Mouse (Mus musculus): ENCODE data around the gene Frat2.

Gene Frat2

DNA sequence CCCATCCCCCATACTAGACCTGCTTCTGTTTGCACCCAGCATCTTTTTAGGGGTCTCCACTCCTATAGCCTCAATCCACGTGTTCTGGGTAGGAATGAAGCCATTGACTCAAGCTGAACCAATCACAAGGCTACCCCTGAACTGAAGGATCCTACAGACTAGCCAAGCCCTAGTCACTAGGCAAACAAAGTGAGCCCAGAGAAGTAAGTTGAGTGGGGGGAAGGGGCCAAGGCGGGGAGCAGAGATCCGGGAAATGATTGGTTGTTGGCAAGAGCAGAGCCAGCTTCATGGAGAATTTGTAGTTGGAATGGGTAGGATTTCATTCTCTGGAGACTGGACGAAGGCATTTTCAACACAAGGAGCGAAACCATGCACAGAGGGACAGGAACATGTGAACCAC, 31.0 kb downstream of the Frat2 start:
- DNase-seq: no peak

DNA sequence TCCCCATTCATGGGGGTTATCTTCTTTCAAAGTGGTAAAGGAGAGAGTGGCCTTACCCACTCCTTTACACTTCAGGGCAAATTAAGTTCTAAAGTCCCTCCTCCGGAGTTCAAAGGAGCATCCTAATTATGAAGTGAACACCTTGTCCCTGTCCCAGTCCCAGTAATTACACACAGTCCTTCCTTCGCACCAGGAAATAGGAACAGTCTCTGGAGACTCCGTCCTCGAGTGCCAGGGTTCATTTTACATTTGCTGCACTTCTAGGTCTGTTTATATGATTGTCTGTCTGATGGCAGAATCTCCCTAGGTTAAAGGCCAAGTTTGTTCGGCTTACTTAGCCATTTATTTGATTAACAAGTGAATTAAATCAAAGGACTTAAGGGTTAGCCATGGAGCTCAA, 31.5 kb downstream of the Frat2 start:
- no peak for DNase-seq

DNA sequence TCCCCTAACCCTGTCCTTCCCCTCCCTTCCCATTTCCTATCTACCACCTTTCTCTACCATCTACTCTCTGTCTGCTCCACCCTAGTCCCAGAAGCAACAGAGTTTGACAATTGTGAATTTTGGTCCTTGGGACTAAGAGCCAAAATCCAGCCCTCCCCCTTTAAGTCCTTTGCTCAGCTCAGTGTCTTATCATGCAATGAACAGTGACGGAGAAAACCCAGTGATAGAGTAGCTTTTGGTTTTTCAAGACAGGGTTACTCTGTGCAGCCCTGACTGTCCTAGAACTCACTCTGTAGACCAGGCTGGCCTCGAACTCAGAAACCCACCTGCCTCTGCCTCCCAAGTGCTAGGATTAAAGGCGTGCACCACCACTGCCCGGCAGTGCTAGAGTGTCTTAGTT, 34.6 kb downstream of the Frat2 start:
- no peak for DNase-seq

DNA sequence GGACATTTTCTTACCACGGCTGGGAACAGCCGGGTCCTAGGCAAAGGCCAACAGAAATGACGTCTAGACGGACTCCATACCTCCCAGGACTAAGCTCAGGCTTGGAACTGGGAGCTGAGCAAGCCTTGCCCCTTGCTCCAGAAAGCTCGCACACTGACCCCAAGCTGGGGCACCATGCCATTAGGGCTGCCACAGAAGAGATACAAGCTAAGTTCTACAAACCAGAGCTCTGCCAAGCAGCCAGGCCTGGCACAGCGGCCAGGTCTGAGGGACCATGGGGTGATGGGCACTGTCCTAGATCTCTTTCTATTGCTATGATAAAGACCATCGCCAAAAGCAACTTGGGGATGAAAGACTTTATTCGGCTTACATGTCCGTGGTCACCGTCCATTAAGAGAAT, 35.4 kb downstream of the Frat2 start:
- DNase-seq: no peak

DNA sequence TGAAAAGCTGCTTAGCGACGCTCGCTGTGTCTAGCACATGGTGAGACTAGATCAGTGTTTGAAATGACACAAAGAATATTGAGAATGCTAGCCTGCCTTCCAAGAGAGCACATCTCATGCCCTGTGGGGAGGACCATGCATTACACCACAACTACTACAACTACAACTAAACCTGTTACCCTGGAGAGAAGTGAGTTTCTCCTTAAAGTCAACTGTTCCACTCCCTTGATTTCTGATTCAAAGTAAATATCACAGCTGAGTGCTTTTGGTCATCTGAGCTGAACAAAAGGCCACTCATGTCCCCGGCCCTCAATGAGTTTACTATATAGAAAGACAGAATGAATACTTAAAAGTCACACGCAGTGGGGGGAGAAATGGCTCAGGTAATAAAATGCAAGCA, 37.9 kb downstream of the Frat2 start:
- no peak for DNase-seq

- no peak for DNase-seq
Measured at GRCm38 (mm10) chr19:41808104-41808634, 39.8 kb downstream of the Frat2 start.

GRCm38 (mm10) chr19:41807497-41807896, 40.4 kb downstream of the Frat2 start:
- no peak for DNase-seq

DNA sequence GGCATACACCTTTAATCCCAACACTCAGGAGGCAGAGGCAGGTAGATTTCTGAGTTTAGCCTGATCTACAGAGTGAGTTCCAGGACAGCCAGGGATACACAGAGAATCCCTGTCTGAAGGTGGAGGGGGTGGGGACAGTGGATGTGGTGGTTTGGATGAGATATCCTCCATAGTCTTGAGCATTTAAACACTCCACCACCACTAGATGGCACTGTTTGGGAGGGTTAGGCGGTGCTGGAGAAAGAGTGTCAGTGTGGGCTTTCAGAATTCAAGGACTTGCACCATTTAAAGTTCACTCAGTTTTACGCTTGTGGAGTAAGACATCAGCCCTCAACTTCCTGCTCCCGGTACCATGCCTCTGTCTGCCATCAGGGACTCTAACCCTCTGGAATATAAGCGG, 42.1 kb downstream of the Frat2 start:
- DNase-seq: no peak

DNA sequence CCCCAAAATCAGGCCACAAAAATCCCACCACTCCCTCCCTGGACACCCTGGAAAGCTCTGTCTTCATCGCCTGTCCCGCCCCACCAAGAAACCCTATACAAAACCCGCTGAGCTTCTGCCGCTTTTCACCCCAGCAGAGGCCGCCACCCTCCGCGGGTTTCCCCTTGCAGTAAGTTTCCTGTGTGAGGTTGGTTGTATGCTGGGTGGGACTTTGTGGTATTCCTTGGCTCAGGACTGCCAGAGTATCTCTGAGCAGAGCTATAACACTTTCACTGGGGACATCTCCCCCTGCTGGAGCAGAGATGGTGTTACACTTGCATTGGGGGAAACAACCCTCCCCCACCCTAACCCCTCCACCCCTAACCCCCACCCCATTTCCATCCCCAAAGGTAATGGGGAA, 44.6 kb downstream of the Frat2 start:
- DNase-seq: peak; percentile 81

GRCm38 (mm10) chr19:41801742-41802369, 46.1 kb downstream of the Frat2 start, which contains the start of gene Arhgap19:
Gene Arhgap19, minus strand, starts transcription at chr19:41802047.
- DNase-seq: peak; percentile 91

- no peak for DNase-seq
Measured at GRCm38 (mm10) chr19:41800986-41801741, 46.8 kb downstream of the Frat2 start.

GRCm38 (mm10) chr19:41800451-41800850, 47.5 kb downstream of the Frat2 start:
- no peak for DNase-seq

- DNase-seq: no peak
Measured at GRCm38 (mm10) chr19:41797536-41797935, 50.4 kb downstream of the Frat2 start.

GRCm38 (mm10) chr19:41796789-41797327, 51.1 kb downstream of the Frat2 start:
- no peak for DNase-seq

DNA sequence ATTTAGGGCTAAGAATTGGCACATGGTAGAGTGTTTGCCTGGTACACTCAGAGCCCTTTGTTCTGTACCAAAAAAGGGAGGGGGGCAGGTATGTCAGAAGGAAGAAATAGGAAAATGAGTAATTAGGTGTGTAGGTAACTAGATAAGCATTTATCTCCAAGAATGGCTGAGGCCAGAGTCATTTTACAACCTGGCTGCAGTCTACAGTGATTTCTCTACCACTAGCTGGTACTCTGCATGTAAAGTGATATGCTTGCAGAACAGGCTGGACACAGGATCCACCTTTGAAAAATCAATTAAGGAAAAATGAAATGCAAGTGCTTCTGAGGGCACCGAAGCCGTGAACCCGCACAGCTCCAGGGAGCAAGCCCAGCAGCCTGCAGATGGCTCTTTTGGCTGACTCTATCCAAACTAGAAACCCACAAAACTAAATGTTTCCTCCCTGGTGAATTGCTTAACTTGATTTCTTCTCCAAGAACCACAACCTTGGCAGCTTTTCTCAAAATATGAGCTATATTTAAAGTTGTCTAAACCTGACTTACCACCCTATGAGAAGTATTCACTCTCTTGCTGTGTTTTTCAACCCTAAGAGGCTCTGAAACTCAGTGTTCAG, 51.7 kb downstream of the Frat2 start:
- no peak for DNase-seq
